Mouse (Mus musculus) neural tube, embryonic 13.5 days (tissue): ENCODE measurements at regions not wholly inside any gene's neighbourhood (a gene's known extent, or its start where the extent isn't known, plus 50 kb on each side); places are given as distances from the start of the nearest gene placed in this dataset.

Source experiments
- ATAC-seq: fragments of 200-750 bp; cut with Nextera tagmentation; 2 replicates; pipeline ENCODE4 v1.8.0; 2017; ENCODE audit warnings: low read depth, mild to moderate bottlenecking, moderate TSS enrichment, moderate library complexity
- H3K27ac ChIP-seq: fragments of 300-500 bp; sonication (generic); replicated peaks from 2 replicates; pipeline ENCODE4 v1.5.1; 2015; ENCODE audit warnings: moderate library complexity, mild to moderate bottlenecking, inconsistent platforms
- H3K27me3 ChIP-seq: fragments of 300-500 bp; sonication (generic); 2 replicates; pipeline ENCODE4 v1.6.1; 2015; ENCODE audit warnings: mild to moderate bottlenecking, inconsistent platforms
- H3K36me3 ChIP-seq: fragments of 300-500 bp; sonication (generic); 2 replicates; pipeline ENCODE4 v1.6.1; 2015; ENCODE audit warnings: mild to moderate bottlenecking, inconsistent platforms
- H3K4me1 ChIP-seq: fragments of 300-500 bp; sonication (generic); replicated peaks from 2 replicates; pipeline ENCODE4 v1.6.1; 2015; ENCODE audit warnings: inconsistent platforms
- H3K4me2 ChIP-seq: fragments of 300-500 bp; sonication (generic); 2 replicates; pipeline ENCODE4 v1.6.1; 2015; ENCODE audit warnings: inconsistent platforms, mild to moderate bottlenecking, moderate library complexity
- H3K4me3 ChIP-seq: fragments of 300-500 bp; sonication (generic); 2 replicates; pipeline ENCODE4 v1.5.1; 2015; ENCODE audit warnings: mild to moderate bottlenecking, inconsistent platforms
- H3K9ac ChIP-seq: fragments of 300-500 bp; sonication (generic); 2 replicates; pipeline ENCODE4 v1.6.1; 2015; ENCODE audit warnings: moderate library complexity, mild to moderate bottlenecking, inconsistent platforms
- H3K9me3 ChIP-seq: fragments of 300-500 bp; sonication (generic); 2 replicates; pipeline ENCODE4 v1.6.1; 2016; ENCODE audit warnings: inconsistent platforms
- WGBS: fragments of 180-500 bp; shearing (Covaris S2); methylation state at CpG from one replicate; pipeline ENCODE4 v1.1.7; 2015; 5-methylcytosine and 5-hydroxymethylcytosine counted together

DNA sequence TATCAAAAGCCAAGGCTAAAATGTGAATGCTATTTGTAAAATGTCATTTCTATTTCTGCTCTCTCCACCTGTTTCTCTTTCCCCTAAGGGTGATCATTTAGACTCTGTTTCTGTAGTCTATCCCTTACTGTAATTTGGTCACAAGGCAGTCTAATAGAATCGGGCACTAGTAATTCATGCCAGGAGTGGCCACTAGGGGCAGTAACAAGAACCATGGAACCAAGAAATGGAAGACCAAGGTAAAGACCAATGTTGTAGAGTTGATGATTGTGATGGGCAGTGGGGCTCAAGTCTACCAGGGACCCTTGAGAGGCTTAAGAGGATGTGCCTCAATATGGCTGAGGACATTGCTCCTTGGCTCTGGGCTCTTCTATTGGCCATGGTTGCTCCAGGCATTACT lies 180.5 kb upstream of the Eif4g2 start:
- no peak for ATAC-seq
- H3K4me1 ChIP-seq: peaks cover 11% of the 10 kb centered on the region; the same call in 1 of the 2 replicates
- H3K27ac ChIP-seq: no peak overlapping the region
- H3K4me2 ChIP-seq: no peak overlapping the region
- WGBS: 78% methylated on average over 1 of the region's 1 CpGs
- H3K9ac ChIP-seq: no peak overlapping the region
- no peaks in the 10 kb centered on the region for H3K9me3 ChIP-seq
- no peak overlapping the region for H3K4me3 ChIP-seq
- no peaks in the 10 kb centered on the region for H3K36me3 ChIP-seq
- H3K27me3 ChIP-seq: no peaks in the 10 kb centered on the region

DNA sequence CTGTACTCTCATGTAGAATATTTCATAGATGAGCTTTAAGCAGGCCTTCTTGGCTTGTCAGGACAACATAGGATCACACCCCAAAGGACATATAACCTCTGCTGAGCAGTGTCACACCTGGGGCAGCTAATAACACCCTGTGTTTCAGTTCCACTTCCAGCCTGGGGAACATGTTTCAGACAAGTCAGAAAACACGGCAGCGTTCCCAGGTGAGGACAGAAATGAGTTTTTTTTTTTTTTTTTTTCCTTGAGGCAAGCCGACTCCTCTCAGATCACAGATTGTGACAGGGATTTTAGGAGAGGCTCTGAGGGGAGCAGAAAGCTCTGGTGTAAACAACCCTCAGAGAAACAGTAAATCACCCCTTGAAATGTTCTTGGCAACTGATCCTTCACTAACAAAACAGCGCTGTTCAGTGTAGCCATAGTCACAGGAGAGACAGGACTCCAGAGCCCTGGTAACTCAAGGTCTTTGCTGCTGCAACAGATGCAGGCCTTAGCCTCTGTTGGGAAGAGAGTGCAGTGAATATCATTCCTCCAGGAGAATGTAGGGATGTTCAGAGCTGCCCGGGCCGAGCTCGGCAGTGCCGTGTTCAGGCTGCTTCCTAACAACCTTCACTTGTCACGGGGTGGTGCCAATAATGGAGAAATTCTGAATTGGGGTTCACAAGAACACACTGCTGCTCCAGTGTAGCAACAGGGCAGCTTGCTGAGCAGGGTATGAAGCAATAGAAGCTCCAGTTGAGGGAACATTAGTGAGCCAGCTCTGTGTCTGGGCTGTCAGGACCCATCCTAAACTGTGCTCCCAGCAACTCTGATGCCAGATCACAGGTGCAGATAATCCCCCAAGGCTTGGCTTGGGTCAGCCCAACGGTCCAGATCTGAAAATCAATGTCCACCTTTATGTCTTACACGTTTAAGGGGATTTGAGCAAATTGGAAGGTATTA lies 177.1 kb upstream of the Eif4g2 start:
- no peak overlapping the region for H3K4me2 ChIP-seq
- no peaks in the 10 kb centered on the region for H3K27me3 ChIP-seq
- H3K4me1 ChIP-seq: peaks cover 11% of the 10 kb centered on the region; the same call in 1 of the 2 replicates
- 69% methylated on average over 11 of the region's 11 CpGs for WGBS
- H3K4me3 ChIP-seq: no peak overlapping the region
- peak overlapping the region; percentile 42 for H3K27ac ChIP-seq
- no peak overlapping the region for H3K9ac ChIP-seq
- no peaks in the 10 kb centered on the region for H3K36me3 ChIP-seq
- no peaks in the 10 kb centered on the region for H3K9me3 ChIP-seq
- ATAC-seq: peak; percentile 76

DNA sequence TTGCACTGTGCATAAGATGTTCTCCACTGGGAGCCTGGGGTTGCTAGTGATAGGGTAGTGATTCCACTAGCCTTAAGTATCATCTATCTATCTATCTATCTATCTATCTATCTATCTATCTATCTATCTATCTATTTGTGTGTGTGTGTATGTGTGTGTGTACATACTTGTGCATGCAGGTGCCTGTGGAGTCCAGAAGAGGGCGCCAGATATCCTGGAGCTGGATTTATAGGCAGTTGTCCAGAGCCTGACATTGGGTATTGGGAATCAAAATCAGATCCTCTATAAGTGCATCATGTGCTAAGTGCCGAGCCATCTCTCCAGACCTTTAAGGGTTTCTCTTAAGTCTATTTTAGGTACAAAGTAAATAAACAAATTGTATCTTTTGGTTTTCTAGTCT lies 175.0 kb upstream of the Eif4g2 start:
- H3K4me3 ChIP-seq: no peak overlapping the region
- H3K9me3 ChIP-seq: no peaks in the 10 kb centered on the region
- H3K4me2 ChIP-seq: no peak overlapping the region
- ATAC-seq: no peak
- peaks cover 11% of the 10 kb centered on the region; the same call in 1 of the 2 replicates for H3K4me1 ChIP-seq
- H3K36me3 ChIP-seq: no peaks in the 10 kb centered on the region
- WGBS: 79% methylated on average over 2 of the region's 2 CpGs
- no peak overlapping the region for H3K27ac ChIP-seq
- H3K27me3 ChIP-seq: no peaks in the 10 kb centered on the region
- H3K9ac ChIP-seq: no peak overlapping the region

DNA sequence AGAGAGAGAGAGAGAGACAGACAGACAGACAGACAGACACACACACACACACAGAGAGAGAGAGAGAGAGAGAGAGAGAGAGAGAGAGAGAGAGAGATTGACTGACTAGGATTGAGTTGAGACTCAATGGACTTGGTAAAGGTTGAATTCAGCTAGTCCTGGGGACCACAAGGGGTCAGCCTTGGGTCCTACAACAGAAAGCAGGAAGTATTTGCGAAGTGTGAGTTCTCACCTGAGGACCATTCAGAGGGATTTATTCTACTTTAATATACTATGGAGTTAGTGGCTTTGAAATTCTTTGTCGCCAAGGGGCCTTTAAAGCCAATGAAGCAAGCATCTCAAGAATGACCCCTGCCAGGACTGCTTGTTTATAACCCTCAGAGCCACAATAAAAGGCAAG lies 173.4 kb upstream of the Eif4g2 start:
- peaks cover 11% of the 10 kb centered on the region; the same call in 1 of the 2 replicates for H3K4me1 ChIP-seq
- no peak overlapping the region for H3K9ac ChIP-seq
- WGBS: 48% methylated on average over 2 of the region's 2 CpGs
- no peak overlapping the region for H3K4me2 ChIP-seq
- H3K27ac ChIP-seq: no peak overlapping the region
- no peaks in the 10 kb centered on the region for H3K9me3 ChIP-seq
- H3K27me3 ChIP-seq: no peaks in the 10 kb centered on the region
- no peak for ATAC-seq
- H3K36me3 ChIP-seq: no peaks in the 10 kb centered on the region
- no peak overlapping the region for H3K4me3 ChIP-seq

DNA sequence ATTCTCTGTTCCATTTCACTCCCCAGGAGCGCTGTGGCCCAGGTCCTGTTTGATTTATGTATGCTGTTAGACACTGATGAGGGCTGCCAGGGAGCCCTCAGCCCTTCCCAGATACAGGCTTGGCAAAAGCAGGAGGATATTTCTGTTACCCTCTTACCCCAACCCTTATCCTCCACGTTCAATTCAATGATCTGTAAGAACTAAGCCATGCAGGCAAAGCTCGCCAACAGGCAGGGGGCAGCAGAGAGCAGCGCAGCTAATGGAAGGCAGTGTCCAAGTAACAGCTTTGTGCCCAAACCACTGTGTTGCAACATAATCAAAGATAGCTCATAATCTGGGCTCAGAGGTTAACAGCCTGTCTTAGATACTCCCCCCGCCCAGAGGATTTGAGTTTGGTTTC lies 166.8 kb upstream of the Eif4g2 start:
- Histone ChIP-seq H3K4me2 (no peak overlapping the region), H3K9ac (no peak overlapping the region), H3K4me3 (no peak overlapping the region), H3K27me3 (no peaks in the 10 kb centered on the region), H3K4me1 (0 out of 2 replicates have a peak, but pooled peaks cover 5% of the 10 kb centered on the region), H3K36me3 (no peaks in the 10 kb centered on the region), H3K27ac (no peak overlapping the region), H3K9me3 (no peaks in the 10 kb centered on the region)
- peak; percentile 81 for ATAC-seq
- 27% methylated on average over 5 of the region's 5 CpGs for WGBS

DNA sequence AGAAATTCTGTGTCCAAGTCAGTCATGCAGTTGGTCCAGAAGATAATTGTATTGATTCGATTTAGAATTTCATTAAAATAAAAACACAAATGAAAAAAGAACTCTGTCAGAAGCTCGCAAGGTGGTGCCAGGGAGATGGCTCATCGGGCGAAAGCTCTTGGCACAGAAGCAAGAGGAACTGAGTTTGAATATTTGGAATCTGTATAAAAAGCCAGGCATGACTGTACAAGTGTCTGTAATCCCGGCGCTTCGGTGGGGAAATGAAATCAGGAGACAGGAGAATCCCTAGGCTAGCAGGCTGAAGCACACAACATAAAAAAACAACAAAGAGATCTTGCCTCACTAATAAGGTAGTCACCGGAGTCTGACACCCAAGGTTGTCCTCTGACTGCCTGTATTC lies 162.7 kb upstream of the Eif4g2 start:
- peaks cover 8% of the 10 kb centered on the region for H3K4me1 ChIP-seq
- WGBS: 94% methylated on average over 8 of the region's 8 CpGs
- no peak overlapping the region for H3K4me2 ChIP-seq
- no peak overlapping the region for H3K4me3 ChIP-seq
- no peak overlapping the region for H3K27ac ChIP-seq
- no peak for ATAC-seq
- H3K27me3 ChIP-seq: no peaks in the 10 kb centered on the region
- no peak overlapping the region for H3K9ac ChIP-seq
- no peaks in the 10 kb centered on the region for H3K36me3 ChIP-seq
- H3K9me3 ChIP-seq: no peaks in the 10 kb centered on the region

DNA sequence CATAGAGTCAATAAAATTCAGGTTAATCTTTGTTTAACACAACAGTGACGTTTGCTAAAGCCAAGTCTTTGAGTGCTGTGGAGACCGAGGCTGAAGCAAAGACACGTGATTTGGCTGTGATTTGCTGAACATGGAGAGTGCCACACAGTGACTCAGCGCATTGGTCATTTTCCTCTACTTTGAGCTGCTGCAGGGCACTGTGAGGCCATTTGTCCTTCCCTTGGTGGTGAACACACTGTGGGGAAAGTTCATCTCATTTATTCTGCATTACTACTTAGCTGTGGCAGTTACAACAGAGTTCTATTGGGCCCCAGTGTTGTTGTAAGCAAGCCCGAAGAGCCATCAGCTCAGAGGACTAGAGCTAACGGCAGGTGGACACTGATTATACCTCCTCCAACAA lies 162.2 kb upstream of the Eif4g2 start:
- peaks cover 12% of the 10 kb centered on the region for H3K4me1 ChIP-seq
- no peaks in the 10 kb centered on the region for H3K36me3 ChIP-seq
- H3K4me3 ChIP-seq: no peak overlapping the region
- WGBS: 83% methylated on average over 6 of the region's 6 CpGs
- no peaks in the 10 kb centered on the region for H3K27me3 ChIP-seq
- H3K27ac ChIP-seq: no peak overlapping the region
- H3K9me3 ChIP-seq: no peaks in the 10 kb centered on the region
- no peak overlapping the region for H3K9ac ChIP-seq
- ATAC-seq: no peak
- no peak overlapping the region for H3K4me2 ChIP-seq

DNA sequence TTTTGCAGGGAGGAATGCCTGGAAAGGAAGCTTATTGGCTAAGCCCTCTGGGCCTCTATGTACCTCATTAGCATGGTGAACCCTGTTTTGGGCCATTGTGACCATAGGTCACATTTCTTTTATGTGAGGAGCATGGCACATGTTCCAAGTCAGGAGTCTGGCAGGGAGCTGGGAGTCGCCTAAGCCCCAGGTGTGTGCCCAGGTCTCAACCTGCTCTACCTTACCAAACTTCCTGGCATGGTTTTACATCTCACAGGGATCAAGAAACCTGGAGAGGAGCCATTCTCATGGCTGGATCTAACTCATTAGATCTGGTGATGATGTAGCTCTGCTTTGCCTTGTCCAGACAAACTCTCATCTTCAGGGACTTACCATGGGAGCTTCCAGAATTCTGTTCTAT lies 161.0 kb upstream of the Eif4g2 start:
- no peak overlapping the region for H3K4me2 ChIP-seq
- H3K4me3 ChIP-seq: no peak overlapping the region
- no peaks in the 10 kb centered on the region for H3K36me3 ChIP-seq
- H3K27me3 ChIP-seq: no peaks in the 10 kb centered on the region
- no peak for ATAC-seq
- no peak overlapping the region for H3K27ac ChIP-seq
- no peaks in the 10 kb centered on the region for H3K9me3 ChIP-seq
- peaks cover 11% of the 10 kb centered on the region for H3K4me1 ChIP-seq
- WGBS: 73% methylated on average over 1 of the region's 1 CpGs
- no peak overlapping the region for H3K9ac ChIP-seq

DNA sequence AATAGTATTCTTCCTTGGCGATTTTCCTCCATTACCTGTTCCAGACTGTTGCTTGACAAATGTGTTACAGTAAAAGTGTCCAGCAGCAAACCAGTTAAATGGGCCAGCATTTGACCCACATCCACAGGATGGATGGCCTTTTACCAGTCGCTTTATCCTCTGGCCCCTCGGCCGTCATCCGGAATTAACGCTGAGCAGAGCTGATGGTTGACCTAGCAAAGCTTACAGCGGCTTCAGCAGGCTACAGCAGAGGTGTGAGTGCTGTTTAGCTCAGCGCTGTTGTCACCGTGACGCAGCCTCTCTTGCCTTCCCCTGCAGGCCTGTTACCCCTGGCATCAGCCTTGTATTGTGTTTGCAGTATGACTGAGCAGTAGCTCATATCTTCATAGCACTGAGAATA lies 159.8 kb upstream of the Eif4g2 start:
- Histone ChIP-seq H3K9me3 (no peaks in the 10 kb centered on the region), H3K4me1 (peaks cover 11% of the 10 kb centered on the region), H3K27me3 (no peaks in the 10 kb centered on the region), H3K36me3 (no peaks in the 10 kb centered on the region), H3K4me3 (no peak overlapping the region), H3K27ac (no peak overlapping the region), H3K4me2 (no peak overlapping the region), H3K9ac (no peak overlapping the region)
- ATAC-seq: no peak
- WGBS: 72% methylated on average over 10 of the region's 10 CpGs

DNA sequence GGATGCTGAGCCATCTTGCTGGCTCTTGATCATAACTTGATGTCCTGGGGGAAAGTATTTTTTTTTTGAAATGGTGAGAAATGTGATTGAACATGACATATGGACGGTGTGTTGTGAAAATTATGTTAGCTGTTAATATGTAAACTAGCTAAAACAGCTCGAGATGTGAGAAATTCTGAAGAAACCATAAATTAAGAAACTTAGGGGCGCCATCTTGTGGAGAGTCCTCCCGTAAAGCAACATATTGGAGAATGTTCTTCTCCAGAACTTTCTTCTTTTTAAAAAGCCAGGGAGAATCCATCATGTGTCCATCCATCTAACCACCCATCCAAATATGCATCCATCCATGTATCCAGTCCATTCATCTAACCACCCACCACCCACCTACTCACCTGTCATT lies 158.7 kb upstream of the Eif4g2 start:
- Histone ChIP-seq H3K4me3 (no peak overlapping the region), H3K9me3 (peaks cover 2% of the 10 kb centered on the region), H3K4me1 (peaks cover 11% of the 10 kb centered on the region), H3K36me3 (no peaks in the 10 kb centered on the region), H3K27ac (no peak overlapping the region), H3K4me2 (no peak overlapping the region), H3K9ac (no peak overlapping the region), H3K27me3 (no peaks in the 10 kb centered on the region)
- ATAC-seq: no peak
- 54% methylated on average over 4 of the region's 4 CpGs for WGBS

DNA sequence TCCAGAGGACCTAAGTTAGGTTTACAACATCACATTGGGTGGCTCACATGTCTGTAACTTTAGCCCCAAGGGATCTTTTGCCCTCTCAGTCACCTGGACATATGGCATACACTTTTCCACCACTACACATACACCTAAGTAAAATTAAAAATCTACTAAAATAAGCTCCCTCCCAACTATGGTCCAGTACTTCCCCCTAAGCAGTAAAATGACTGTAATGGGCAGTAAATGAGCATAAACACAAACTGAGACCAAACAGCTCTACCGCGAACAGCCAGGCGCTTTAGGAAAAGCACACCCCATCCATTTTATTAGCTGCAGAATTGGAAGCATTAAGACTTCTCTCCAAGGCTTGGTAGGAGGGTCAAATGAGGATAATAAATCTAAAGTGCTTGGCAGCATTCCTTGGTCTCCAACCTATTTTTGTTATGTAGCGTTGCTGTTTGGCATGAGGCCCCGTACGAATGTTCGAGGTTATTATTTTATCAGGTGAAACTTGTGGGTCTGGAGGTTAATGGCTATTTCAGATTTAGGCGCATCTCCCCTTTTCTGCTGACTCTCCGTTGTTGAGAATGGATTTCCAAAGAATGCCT lies 157.5 kb upstream of the Eif4g2 start:
- WGBS: 33% methylated on average over 9 of the region's 9 CpGs
- 0 out of 2 replicates have a peak overlapping the region, but pooled peaks have one; percentile 7 for H3K27ac ChIP-seq
- H3K36me3 ChIP-seq: no peaks in the 10 kb centered on the region
- H3K27me3 ChIP-seq: no peaks in the 10 kb centered on the region
- peaks cover 6% of the 10 kb centered on the region for H3K9me3 ChIP-seq
- no peak for ATAC-seq
- no peak overlapping the region for H3K9ac ChIP-seq
- H3K4me3 ChIP-seq: no peak overlapping the region
- no peak overlapping the region for H3K4me2 ChIP-seq
- H3K4me1 ChIP-seq: peaks cover 11% of the 10 kb centered on the region

DNA sequence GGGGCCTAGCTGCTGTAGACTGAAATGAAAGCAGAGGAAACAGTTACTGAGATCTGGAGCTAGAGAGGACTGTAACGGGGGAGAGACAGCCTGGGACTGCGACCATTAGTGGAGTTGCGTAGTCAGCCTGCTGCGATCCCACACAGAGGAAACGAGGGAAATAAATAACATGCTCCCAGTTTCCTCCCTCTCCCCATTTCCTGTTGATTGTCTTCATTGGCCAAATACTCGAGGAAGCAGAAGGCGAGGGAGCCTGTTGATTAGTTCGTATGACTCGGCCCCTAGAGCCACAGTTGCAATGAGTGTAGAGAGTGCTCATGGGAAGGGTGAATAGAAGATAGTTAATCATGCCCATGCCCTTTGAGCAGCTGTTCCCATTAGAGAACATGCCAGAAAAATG lies 155.0 kb upstream of the Eif4g2 start:
- WGBS: 72% methylated on average over 9 of the region's 9 CpGs
- Histone ChIP-seq H3K27ac (no peak overlapping the region), H3K9me3 (peaks cover 6% of the 10 kb centered on the region), H3K9ac (no peak overlapping the region), H3K27me3 (no peaks in the 10 kb centered on the region), H3K4me3 (no peak overlapping the region), H3K4me1 (peaks cover 11% of the 10 kb centered on the region), H3K36me3 (no peaks in the 10 kb centered on the region), H3K4me2 (no peak overlapping the region)
- no peak for ATAC-seq
